Mouse (Mus musculus) heart, postnatal 0 days (tissue): Measurements from ENCODE around the gene Zbed4.

ENCODE experiments used
- CTCF ChIP-seq: IDR thresholded peaks from 2 replicates; pipeline ENCODE4 v1.5.1; 2016; ENCODE audit warnings: antibody characterized with exemption, control low read depth, low read depth
- EP300 ChIP-seq: IDR thresholded peaks from 2 replicates; pipeline ENCODE4 v1.6.1; 2016; ENCODE audit warnings: antibody characterized with exemption, low read depth

- TF ChIP-seq CTCF: no peak
- TF ChIP-seq EP300: no peak
Measured at GRCm38 (mm10) chr15:88736166-88736565, 15.3 kb upstream of the Zbed4 start.
